Mouse (Mus musculus): ENCODE results near the gene Tmbim6. TPM values are rescaled to one million over a fixed set of nuclear protein-coding genes. Genes with fewer than 3 reads are reported as not detected.
"Not testable (repeated sequence)": the region's sequence is repeated elsewhere in the genome, so short reads cannot be mapped to it uniquely, and the experiment has no call there.

Tmbim6 gene
- polyA plus RNA-seq, 1 experiment from 2014 or later, result 233 TPM

DNA sequence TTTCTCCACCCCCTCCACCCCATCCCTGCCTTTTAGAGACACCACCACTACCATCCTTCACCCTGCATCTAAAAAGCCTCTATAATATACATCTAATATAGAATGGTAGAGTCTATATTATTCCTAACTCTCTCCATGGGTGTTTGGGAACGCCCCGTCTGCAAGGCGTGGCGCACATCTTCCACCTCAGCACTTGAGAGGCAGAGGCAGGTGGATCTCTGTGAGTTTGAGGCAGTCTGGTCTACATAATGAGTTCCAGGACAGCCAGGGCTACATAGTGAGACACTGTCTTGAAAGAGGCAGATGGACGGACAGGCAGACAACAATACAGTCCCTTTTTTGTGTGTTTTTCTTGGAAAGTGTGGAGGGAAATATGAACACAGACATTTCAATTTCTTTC, 17.6 kb upstream of the Tmbim6 start:
- ATAC-seq (ENCODE audit: low FRiP score, low TSS enrichment), result no peak
- Histone ChIP-seq H3K4me3 (replicated peaks; ENCODE audit: low read depth, low read length) (no peak overlapping the region), H3K9me3 (ENCODE audit: control insufficient read depth, low read length) (no peaks in the 10 kb centered on the region), H3K27me3 (ENCODE audit: control insufficient read depth, insufficient read depth, low read length) (0 out of 2 replicates have a peak, but pooled peaks cover 3% of the 10 kb centered on the region), H3K9ac (replicated peaks; ENCODE audit: low read length) (no peak overlapping the region), H3K4me1 (ENCODE audit: control insufficient read depth, insufficient read depth, low read length) (no peaks in the 10 kb centered on the region), H3K4me2 (ENCODE audit: low read length) (no peak overlapping the region), H3K36me3 (ENCODE audit: control insufficient read depth, insufficient read depth, low read length) (no peaks in the 10 kb centered on the region), H3K27ac (replicated peaks; ENCODE audit: low read depth, low read length) (no peak overlapping the region)
- DNase-seq, result no peak
- 87% methylated on average over 5 of the region's 5 CpGs for WGBS

DNA sequence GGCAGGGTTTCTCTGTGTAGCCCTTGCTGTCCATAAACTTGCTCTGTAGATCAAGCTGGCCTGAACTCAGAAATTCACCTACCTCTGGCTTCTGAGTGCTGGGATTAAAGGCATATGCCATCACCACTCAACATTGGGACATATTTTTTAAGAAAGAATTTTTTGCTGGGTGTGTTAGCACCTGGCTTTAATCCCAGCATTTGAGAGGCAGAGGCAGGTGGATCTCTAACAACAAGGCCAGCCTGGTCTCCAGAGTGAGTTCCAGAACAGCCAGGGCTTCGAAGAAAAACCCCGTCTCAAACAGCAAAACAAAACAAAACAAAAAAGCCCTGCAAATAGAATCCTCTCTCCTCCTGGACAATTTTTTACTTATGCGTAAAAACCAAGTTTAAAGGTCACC, 17.1 kb upstream of the Tmbim6 start:
- H3K36me3 ChIP-seq (ENCODE audit: control insufficient read depth, insufficient read depth, low read length), result no peaks in the 10 kb centered on the region
- DNase-seq, result no peak
- WGBS, result 91% methylated on average over 3 of the region's 3 CpGs
- H3K27ac ChIP-seq (replicated peaks; ENCODE audit: low read depth, low read length), result no peak overlapping the region
- H3K4me2 ChIP-seq (ENCODE audit: low read length), result no peak overlapping the region
- H3K27me3 ChIP-seq (ENCODE audit: control insufficient read depth, insufficient read depth, low read length), result 0 out of 2 replicates have a peak, but pooled peaks cover 3% of the 10 kb centered on the region
- H3K4me1 ChIP-seq (ENCODE audit: control insufficient read depth, insufficient read depth, low read length), result no peaks in the 10 kb centered on the region
- no peak overlapping the region for H3K9ac ChIP-seq (replicated peaks; ENCODE audit: low read length)
- no peak for ATAC-seq (ENCODE audit: low FRiP score, low TSS enrichment)
- H3K9me3 ChIP-seq (ENCODE audit: control insufficient read depth, low read length), result no peaks in the 10 kb centered on the region
- H3K4me3 ChIP-seq (replicated peaks; ENCODE audit: low read depth, low read length), result no peak overlapping the region

DNA sequence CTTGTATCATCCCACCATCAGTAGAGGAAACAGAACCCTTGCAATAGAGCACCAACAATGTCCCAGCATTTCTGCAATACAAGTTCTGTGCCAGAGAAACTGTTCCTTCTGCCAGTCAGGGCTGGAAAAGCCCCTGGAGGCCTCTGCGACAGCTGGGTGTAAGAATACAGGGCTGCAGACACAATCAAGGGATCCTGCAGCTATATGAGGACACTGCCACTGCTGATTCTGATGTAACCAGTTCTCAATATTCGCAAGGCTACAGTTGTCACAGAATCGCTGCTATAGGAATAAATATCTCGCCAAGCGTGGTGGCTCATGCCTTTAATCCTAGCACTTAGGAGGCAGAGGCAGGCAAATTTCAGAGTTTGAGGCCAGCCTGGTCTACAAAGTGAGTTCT, 16.4 kb upstream of the Tmbim6 start:
- Histone ChIP-seq H3K4me3 (replicated peaks; ENCODE audit: low read depth, low read length) (no peak overlapping the region), H3K36me3 (ENCODE audit: control insufficient read depth, insufficient read depth, low read length) (no peaks in the 10 kb centered on the region), H3K4me2 (ENCODE audit: low read length) (no peak overlapping the region), H3K4me1 (ENCODE audit: control insufficient read depth, insufficient read depth, low read length) (no peaks in the 10 kb centered on the region), H3K27me3 (ENCODE audit: control insufficient read depth, insufficient read depth, low read length) (0 out of 2 replicates have a peak, but pooled peaks cover 3% of the 10 kb centered on the region), H3K9ac (replicated peaks; ENCODE audit: low read length) (no peak overlapping the region), H3K27ac (replicated peaks; ENCODE audit: low read depth, low read length) (no peak overlapping the region), H3K9me3 (ENCODE audit: control insufficient read depth, low read length) (no peaks in the 10 kb centered on the region)
- no peak for DNase-seq
- no peak for ATAC-seq (ENCODE audit: low FRiP score, low TSS enrichment)
- 91% methylated on average over 5 of the region's 5 CpGs for WGBS

DNA sequence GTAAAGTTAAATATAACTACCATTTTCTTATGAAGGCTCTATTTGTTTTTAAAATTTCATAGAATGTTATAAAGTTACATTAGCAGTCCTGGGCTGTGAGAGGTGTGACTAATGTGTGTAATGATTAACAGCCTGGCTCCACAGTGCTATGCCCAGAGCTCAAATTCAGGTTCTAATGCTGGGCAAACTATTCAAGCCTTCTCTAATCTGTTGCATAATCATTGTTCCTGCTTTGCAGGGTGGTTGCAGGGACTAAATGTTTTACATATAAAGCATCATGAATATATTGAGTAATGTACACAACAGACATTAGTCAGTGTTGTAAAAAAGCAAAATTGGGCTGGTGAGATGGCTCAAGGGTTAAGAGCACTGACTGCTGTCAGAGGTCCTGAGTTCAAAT, 9.8 kb upstream of the Tmbim6 start:
- H3K36me3 ChIP-seq (ENCODE audit: control insufficient read depth, insufficient read depth, low read length), result no peaks in the 10 kb centered on the region
- ATAC-seq (ENCODE audit: low FRiP score, low TSS enrichment), result no peak
- no peaks in the 10 kb centered on the region for H3K9me3 ChIP-seq (ENCODE audit: control insufficient read depth, low read length)
- no peak overlapping the region for H3K27ac ChIP-seq (replicated peaks; ENCODE audit: low read depth, low read length)
- no peaks in the 10 kb centered on the region for H3K4me1 ChIP-seq (ENCODE audit: control insufficient read depth, insufficient read depth, low read length)
- no peak overlapping the region for H3K9ac ChIP-seq (replicated peaks; ENCODE audit: low read length)
- H3K4me3 ChIP-seq (replicated peaks; ENCODE audit: low read depth, low read length), result no peak overlapping the region
- H3K27me3 ChIP-seq (ENCODE audit: control insufficient read depth, insufficient read depth, low read length), result no peaks in the 10 kb centered on the region
- no peak for DNase-seq
- H3K4me2 ChIP-seq (ENCODE audit: low read length), result no peak overlapping the region

DNA sequence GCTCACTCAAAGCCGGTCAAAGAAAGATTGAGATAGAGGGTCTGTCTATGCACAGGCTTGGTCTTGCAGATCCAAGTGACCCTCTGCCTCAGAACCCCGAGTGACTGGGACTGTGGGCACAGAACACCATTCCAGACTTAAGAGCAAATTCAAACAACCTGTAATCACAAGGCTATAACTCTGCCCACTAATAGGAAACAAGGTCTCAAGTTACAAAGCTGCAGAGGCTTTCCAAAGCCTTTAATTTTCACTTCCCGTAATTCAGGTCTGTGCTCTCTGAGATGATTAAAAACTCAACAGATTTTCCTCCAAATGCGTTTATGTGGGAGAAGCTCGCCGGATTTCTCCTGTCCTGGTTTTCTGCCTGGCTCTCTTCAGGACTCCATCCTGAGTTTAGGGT, 8.6 kb upstream of the Tmbim6 start:
- no peak overlapping the region for H3K4me3 ChIP-seq (replicated peaks; ENCODE audit: low read depth, low read length)
- H3K36me3 ChIP-seq (ENCODE audit: control insufficient read depth, insufficient read depth, low read length), result no peaks in the 10 kb centered on the region
- DNase-seq (no peak), ATAC-seq (ENCODE audit: low FRiP score, low TSS enrichment) (no peak)
- no peaks in the 10 kb centered on the region for H3K4me1 ChIP-seq (ENCODE audit: control insufficient read depth, insufficient read depth, low read length)
- no peaks in the 10 kb centered on the region for H3K9me3 ChIP-seq (ENCODE audit: control insufficient read depth, low read length)
- H3K27ac ChIP-seq (replicated peaks; ENCODE audit: low read depth, low read length), result no peak overlapping the region
- no peak overlapping the region for H3K4me2 ChIP-seq (ENCODE audit: low read length)
- H3K9ac ChIP-seq (replicated peaks; ENCODE audit: low read length), result no peak overlapping the region
- WGBS, result 81% methylated on average over 6 of the region's 6 CpGs
- no peaks in the 10 kb centered on the region for H3K27me3 ChIP-seq (ENCODE audit: control insufficient read depth, insufficient read depth, low read length)

DNA sequence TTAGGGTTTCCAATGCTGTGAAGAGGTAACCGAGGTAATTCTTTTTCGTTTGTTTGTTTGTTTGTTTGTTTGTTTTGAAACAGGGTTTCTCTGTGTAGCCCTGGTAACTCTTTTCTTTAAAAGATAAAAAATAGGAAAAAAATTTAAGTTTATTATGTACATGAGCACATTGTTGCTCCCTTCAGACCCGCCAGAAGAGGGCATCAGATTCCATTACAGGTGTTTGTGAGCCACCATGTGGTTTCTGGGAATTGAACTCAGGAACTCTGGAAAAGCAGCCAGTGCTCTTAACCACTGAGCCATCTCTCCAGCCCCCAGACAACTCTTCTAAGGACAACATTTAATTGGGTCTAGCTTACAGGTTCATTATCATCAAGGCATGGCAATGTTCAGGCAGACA, 6.6 kb upstream of the Tmbim6 start:
- H3K4me2 ChIP-seq (ENCODE audit: low read length); H3K9me3 ChIP-seq (ENCODE audit: control insufficient read depth, low read length); ATAC-seq (ENCODE audit: low FRiP score, low TSS enrichment); H3K27ac ChIP-seq (replicated peaks; ENCODE audit: low read depth, low read length); H3K4me3 ChIP-seq (replicated peaks; ENCODE audit: low read depth, low read length); H3K36me3 ChIP-seq (ENCODE audit: control insufficient read depth, insufficient read depth, low read length); H3K4me1 ChIP-seq (ENCODE audit: control insufficient read depth, insufficient read depth, low read length); DNase-seq; H3K9ac ChIP-seq (replicated peaks; ENCODE audit: low read length); H3K27me3 ChIP-seq (ENCODE audit: control insufficient read depth, insufficient read depth, low read length): not testable (repeated sequence)
- WGBS, result 74% methylated on average over 3 of the region's 3 CpGs

DNA sequence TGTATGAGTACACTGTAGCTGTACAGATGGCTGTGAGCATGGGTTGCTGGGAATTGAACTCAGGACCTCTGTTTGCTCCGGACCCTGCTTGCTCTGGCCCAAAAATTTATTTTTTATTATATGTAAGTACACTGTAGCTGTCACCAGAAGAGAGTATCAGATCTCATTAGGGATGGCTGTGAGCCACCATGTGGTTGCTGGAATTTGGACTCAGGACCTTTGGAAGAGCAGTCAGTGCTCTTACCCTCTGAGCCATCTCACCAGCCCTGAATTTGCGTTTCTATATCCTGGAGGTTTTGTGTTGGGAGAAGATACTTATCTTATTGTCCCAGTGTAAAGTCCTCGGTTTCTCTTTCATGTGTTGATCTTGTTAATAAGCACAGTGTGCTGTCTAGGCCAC, 5.9 kb upstream of the Tmbim6 start:
- ATAC-seq (ENCODE audit: low FRiP score, low TSS enrichment), result no peak
- no peaks in the 10 kb centered on the region for H3K4me1 ChIP-seq (ENCODE audit: control insufficient read depth, insufficient read depth, low read length)
- H3K4me2 ChIP-seq (ENCODE audit: low read length), result no peak overlapping the region
- H3K4me3 ChIP-seq (replicated peaks; ENCODE audit: low read depth, low read length), result no peak overlapping the region
- H3K36me3 ChIP-seq (ENCODE audit: control insufficient read depth, insufficient read depth, low read length), result no peaks in the 10 kb centered on the region
- DNase-seq, result no peak
- no peaks in the 10 kb centered on the region for H3K9me3 ChIP-seq (ENCODE audit: control insufficient read depth, low read length)
- no peak overlapping the region for H3K9ac ChIP-seq (replicated peaks; ENCODE audit: low read length)
- 71% methylated on average over 3 of the region's 3 CpGs for WGBS
- no peak overlapping the region for H3K27ac ChIP-seq (replicated peaks; ENCODE audit: low read depth, low read length)
- H3K27me3 ChIP-seq (ENCODE audit: control insufficient read depth, insufficient read depth, low read length), result no peaks in the 10 kb centered on the region

DNA sequence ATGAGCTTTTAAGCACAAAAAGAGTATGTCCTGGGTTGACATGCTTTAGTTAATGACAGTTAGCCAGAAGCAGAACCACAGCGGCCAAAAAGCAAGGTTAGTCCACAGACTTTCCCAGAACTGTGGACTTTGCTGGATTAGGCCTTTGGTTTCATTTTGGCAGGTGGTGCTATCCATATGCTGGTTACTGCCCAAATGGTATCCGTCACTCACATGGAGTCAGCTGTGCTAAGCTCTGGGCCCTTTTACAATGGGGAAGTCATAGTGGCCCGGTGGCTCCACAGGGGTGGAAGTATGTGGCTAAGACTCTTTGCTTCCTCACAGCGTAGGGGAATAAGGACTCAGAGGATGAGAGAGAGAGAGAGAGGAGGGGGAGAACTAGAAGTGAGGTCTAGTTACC, 4.7 kb upstream of the Tmbim6 start:
- no peak overlapping the region for H3K4me2 ChIP-seq (ENCODE audit: low read length)
- no peak overlapping the region for H3K27ac ChIP-seq (replicated peaks; ENCODE audit: low read depth, low read length)
- 61% methylated on average over 4 of the region's 4 CpGs for WGBS
- DNase-seq (no peak), ATAC-seq (ENCODE audit: low FRiP score, low TSS enrichment) (no peak)
- no peaks in the 10 kb centered on the region for H3K36me3 ChIP-seq (ENCODE audit: control insufficient read depth, insufficient read depth, low read length)
- no peak overlapping the region for H3K9ac ChIP-seq (replicated peaks; ENCODE audit: low read length)
- no peaks in the 10 kb centered on the region for H3K9me3 ChIP-seq (ENCODE audit: control insufficient read depth, low read length)
- H3K4me1 ChIP-seq (ENCODE audit: control insufficient read depth, insufficient read depth, low read length), result peaks cover 3% of the 10 kb centered on the region
- H3K27me3 ChIP-seq (ENCODE audit: control insufficient read depth, insufficient read depth, low read length), result no peaks in the 10 kb centered on the region
- no peak overlapping the region for H3K4me3 ChIP-seq (replicated peaks; ENCODE audit: low read depth, low read length)

DNA sequence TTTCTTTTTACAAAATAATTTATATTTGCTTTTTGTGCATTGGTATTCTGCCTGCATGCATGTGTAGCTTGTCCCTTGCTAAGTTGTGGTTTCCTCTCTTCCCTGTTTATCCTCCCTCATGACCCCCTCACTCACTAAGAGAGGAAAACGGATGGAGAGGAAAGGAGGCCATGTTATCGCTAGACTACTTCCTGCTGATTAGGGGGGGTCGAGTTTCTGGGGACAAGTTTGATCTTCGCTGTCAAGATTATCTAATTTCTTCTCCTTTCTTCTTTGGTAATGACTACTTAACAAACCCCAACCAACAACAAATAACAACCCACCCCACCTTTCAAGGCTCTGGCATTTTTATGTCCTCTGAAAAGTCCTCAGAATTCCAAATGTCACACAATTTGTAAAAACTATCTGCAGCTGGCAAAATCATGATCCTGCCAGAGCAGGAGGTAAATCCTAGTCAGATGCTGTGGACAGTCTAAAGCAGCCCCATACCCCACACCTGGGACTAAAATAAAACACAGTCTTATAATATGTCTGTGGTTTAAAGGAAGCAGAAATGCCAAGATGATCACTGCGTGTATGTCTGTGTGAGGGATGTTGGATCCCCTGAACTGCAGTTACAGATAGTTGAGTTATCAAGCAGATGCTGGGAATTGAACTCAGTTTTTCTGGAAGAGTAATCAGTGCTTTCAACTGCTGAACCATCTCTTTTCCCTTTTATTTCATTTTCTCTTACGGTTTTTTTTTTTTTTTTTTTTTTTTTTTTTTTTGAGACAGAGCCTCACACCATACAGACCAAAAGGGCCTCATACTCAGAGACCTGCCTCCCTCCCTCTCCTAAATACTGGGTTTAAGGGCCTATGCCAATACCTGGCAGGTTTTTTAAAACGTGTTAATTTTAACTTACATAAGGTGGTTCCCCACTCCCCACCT, 1.9 kb upstream of the Tmbim6 start:
- 79% methylated on average over 7 of the region's 7 CpGs for WGBS
- Histone ChIP-seq H3K9ac (replicated peaks; ENCODE audit: low read length) (no peak overlapping the region), H3K9me3 (ENCODE audit: control insufficient read depth, low read length) (no peaks in the 10 kb centered on the region), H3K36me3 (ENCODE audit: control insufficient read depth, insufficient read depth, low read length) (no peaks in the 10 kb centered on the region), H3K4me2 (ENCODE audit: low read length) (no peak overlapping the region), H3K4me3 (replicated peaks; ENCODE audit: low read depth, low read length) (no peak overlapping the region), H3K27ac (replicated peaks; ENCODE audit: low read depth, low read length) (no peak overlapping the region), H3K27me3 (ENCODE audit: control insufficient read depth, insufficient read depth, low read length) (no peaks in the 10 kb centered on the region), H3K4me1 (ENCODE audit: control insufficient read depth, insufficient read depth, low read length) (peaks cover 24% of the 10 kb centered on the region)
- ATAC-seq (ENCODE audit: low FRiP score, low TSS enrichment) (no peak), DNase-seq (no peak)

All from midbrain, embryonic 14.5 days (tissue).